Mouse (Mus musculus): ENCODE data around the gene BC048562. TPM values are rescaled to one million over a fixed set of nuclear protein-coding genes. Genes with fewer than 3 reads are reported as not detected.

The BC048562 gene
- polyA plus RNA-seq, 1 experiment from 2014 or later, result not detected

DNA sequence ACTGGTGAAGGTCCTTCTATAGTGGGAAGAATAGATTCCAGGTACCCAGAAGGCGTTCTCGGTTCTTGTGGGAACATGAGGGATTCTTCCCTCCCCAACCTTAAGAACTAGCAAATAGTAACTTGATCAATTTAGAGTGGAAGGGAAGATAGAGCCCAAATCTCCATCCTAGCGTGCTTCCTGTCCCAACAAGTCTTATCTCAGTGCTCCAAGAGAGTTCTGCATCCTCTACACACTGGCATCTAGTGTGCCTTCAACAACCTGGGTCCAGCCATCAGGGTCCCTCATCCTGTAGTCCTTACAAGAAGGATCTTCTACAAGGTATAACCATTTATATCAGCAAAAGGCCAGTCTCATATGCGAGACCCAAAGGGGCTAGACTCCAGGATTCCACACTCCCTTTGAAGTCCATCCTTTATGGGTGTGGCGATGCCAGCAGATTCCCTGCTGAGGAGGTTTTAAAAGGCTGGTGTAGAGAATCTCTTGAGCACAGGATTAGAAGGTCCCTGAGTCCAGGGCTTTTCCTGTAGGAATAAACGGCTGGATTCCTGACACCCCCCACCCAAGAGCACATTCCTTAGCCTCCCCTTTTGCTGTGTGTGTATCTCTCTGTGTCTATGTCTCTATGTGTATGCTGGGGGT lies 15.4 kb downstream of the BC048562 start:
- peak overlapping the region; percentile 79 for H3K27ac ChIP-seq
- 50% methylated on average over 6 of the region's 6 CpGs for WGBS (ENCODE audit: insufficient replicate concordance)
- H3K4me2 ChIP-seq, result peak overlapping the region; percentile 98
- peak overlapping the region; percentile 68 for H3K4me3 ChIP-seq
- peak overlapping the region; percentile 73 for H3K9ac ChIP-seq
- H3K27me3 ChIP-seq (replicated peaks), result no peaks in the 10 kb centered on the region
- peaks cover 17% of the 10 kb centered on the region for H3K36me3 ChIP-seq
- peaks cover 65% of the 10 kb centered on the region for H3K4me1 ChIP-seq
- no peaks in the 10 kb centered on the region for H3K9me3 ChIP-seq (replicated peaks)
- no peak for ATAC-seq

DNA sequence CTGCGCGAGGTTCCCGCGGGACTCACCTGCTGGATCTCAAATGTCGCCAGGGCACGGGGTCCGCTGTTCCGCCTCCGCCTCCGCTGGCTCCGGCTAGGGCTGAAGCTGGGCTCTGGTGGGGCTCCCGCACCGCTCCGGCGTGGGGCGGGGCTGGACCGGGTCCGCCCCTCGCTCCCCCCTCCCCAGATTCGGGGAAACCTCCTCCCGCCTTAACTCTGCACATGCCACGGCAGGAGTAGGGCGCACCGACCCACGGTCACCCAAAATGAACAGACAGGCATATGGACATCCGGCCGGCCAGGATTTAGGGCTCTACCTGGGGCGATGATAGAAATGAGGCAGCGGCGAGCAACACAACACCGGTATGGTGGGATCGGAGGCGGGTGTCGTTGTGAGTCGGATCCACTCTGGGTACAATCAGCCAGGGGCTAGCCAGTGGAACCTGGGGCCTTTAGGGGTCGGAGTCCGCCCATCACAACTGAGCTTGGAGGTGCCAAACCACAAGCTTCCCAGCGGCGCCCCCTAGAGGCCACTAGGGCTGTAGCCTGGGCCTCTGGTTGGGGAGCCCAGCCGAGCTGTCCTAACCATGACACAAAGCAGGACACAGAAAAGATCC lies 16.1 kb downstream of the BC048562 start:
- peak; percentile 81 for ATAC-seq
- Histone ChIP-seq H3K4me1 (peaks cover 67% of the 10 kb centered on the region), H3K36me3 (peaks cover 17% of the 10 kb centered on the region), H3K27me3 (replicated peaks) (no peaks in the 10 kb centered on the region), H3K9ac (peak overlapping the region; percentile 73), H3K9me3 (replicated peaks) (no peaks in the 10 kb centered on the region), H3K4me2 (peak overlapping the region; percentile 98), H3K27ac (peak overlapping the region; percentile 79), H3K4me3 (peak overlapping the region; percentile 68)
- WGBS (ENCODE audit: insufficient replicate concordance), result under 1% methylated on average over 40 of the region's 40 CpGs

DNA sequence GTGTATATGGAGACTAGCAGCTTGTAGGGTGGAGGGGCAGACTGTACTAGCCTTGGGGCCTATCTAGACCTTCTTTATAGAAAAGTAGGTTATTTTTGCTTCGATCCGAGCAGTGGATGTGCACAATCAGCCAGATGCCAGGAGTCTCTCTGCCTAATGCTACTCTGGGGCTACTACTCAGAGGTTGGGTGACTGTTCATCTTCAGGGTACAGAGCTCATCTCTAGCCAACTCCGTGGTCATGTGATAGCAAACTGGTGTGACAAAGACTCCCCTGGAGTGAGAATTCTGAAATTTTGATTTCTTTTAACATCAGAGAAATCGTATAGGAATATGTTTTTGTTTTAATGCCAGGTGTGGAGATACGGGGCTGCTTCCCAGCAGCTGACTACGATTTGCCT lies 16.6 kb downstream of the BC048562 start:
- Histone ChIP-seq H3K36me3 (peaks cover 11% of the 10 kb centered on the region), H3K27me3 (replicated peaks) (no peaks in the 10 kb centered on the region), H3K4me3 (peak overlapping the region; percentile 68), H3K9ac (peak overlapping the region; percentile 73), H3K27ac (0 out of 2 replicates have a peak overlapping the region, but pooled peaks have one; percentile 15), H3K4me1 (peaks cover 69% of the 10 kb centered on the region), H3K9me3 (replicated peaks) (no peaks in the 10 kb centered on the region), H3K4me2 (peak overlapping the region; percentile 98)
- 53% methylated on average over 6 of the region's 6 CpGs for WGBS (ENCODE audit: insufficient replicate concordance)
- ATAC-seq, result 0 out of 2 replicates have a peak, but pooled peaks have one; percentile 6

DNA sequence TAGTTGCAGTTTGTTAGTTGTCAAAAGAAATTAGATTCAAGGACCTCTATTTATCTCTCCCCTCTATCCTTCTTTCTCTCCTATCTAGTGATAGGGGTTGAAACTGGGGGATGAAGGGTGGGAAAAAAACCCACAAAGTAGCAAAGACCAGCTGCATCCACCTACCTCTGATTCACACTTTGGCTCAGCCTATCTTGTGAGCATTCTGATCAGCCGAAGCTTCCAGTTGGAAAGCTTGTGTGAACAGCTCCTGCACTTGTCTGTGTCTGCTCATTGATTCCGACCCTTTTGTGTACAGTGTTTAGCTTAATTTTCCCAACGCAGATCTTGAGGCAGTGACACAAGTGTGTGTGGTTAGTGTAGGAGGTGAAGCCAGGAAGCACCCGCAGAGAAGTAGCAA lies 17.2 kb downstream of the BC048562 start:
- H3K4me2 ChIP-seq, result no peak overlapping the region
- H3K9me3 ChIP-seq (replicated peaks), result no peaks in the 10 kb centered on the region
- H3K4me1 ChIP-seq, result peaks cover 72% of the 10 kb centered on the region
- H3K27me3 ChIP-seq (replicated peaks), result no peaks in the 10 kb centered on the region
- H3K36me3 ChIP-seq, result peaks cover 6% of the 10 kb centered on the region
- H3K4me3 ChIP-seq, result no peak overlapping the region
- no peak for ATAC-seq
- no peak overlapping the region for H3K27ac ChIP-seq
- no peak overlapping the region for H3K9ac ChIP-seq
- WGBS (ENCODE audit: insufficient replicate concordance), result 63% methylated on average over 4 of the region's 4 CpGs

DNA sequence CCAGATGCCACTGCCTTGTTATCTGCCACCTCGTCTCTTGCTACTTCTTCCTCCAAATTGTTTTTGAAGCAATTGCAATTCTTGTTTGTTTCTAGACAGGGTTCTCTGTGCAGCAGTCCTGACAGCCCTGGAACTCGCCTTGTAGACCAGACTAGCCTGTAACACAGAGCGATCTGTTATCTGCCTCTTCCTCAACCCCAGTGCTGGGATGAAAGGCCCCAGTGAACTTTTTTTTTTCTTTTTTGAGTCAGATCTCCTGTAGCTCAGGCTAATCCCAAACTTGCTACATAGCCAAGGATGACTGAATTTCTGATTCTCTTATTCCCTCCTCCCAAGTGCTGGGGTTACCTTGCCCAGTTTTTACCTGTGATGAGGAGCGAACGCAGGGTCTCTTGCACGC lies 18.1 kb downstream of the BC048562 start:
- H3K4me1 ChIP-seq, result peaks cover 70% of the 10 kb centered on the region

DNA sequence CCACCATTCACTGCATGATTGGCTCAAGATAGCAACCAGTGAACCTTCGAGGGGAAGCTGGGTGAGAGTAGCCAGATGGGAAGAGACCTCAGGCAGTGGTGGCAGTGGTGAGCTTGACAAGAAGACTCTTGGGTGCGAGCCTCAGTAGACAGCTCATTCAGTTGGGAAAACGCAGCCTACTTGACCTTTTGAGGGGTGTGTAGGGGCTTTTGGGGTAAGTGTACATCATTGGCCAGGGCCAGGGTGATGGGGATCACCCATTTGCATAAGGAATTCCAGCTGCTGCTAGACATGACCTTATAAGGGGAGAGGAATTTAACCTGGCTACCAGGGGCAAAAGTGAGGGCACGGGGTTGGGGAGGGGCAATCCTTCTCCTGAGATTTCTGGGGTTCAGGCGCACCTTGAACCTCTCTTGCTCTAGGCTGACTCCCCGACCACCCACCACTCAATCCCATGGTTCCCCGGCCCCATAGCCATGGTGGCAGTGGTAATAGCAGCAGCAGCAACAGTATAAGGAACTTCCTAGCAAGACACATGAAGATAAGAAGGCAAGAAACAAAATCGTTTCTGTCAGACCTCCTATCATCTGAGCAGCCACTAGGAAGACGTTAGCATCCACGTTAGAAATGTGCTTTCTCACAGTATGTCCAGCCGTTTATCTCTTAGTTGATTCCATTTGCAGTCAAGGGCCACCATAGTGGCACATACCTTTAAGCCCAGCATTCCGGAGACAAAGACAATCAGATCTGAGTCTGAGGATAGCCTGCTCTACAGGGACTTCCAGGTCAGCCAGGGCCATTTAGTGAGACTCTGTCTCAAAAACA lies 19.7 kb downstream of the BC048562 start:
- no peak overlapping the region for H3K9ac ChIP-seq
- H3K9me3 ChIP-seq (replicated peaks), result no peaks in the 10 kb centered on the region
- no peaks in the 10 kb centered on the region for H3K36me3 ChIP-seq
- peak overlapping the region; percentile 36; the same call in 1 of the 2 replicates for H3K27ac ChIP-seq
- H3K4me2 ChIP-seq, result no peak overlapping the region
- no peak overlapping the region for H3K4me3 ChIP-seq
- peaks cover 63% of the 10 kb centered on the region for H3K4me1 ChIP-seq
- ATAC-seq, result no peak
- WGBS (ENCODE audit: insufficient replicate concordance), result 41% methylated on average over 12 of the region's 12 CpGs
- no peaks in the 10 kb centered on the region for H3K27me3 ChIP-seq (replicated peaks)

More for the DNA sequence above, 18.1 kb downstream of the BC048562 start:
- H3K9me3 ChIP-seq (replicated peaks), result no peaks in the 10 kb centered on the region
- ATAC-seq, result no peak
- no peak overlapping the region for H3K9ac ChIP-seq
- 61% methylated on average over 6 of the region's 6 CpGs for WGBS (ENCODE audit: insufficient replicate concordance)
- H3K4me2 ChIP-seq, result no peak overlapping the region
- H3K4me3 ChIP-seq, result no peak overlapping the region
- no peak overlapping the region for H3K27ac ChIP-seq
- H3K36me3 ChIP-seq, result no peaks in the 10 kb centered on the region
- H3K27me3 ChIP-seq (replicated peaks), result no peaks in the 10 kb centered on the region

DNA sequence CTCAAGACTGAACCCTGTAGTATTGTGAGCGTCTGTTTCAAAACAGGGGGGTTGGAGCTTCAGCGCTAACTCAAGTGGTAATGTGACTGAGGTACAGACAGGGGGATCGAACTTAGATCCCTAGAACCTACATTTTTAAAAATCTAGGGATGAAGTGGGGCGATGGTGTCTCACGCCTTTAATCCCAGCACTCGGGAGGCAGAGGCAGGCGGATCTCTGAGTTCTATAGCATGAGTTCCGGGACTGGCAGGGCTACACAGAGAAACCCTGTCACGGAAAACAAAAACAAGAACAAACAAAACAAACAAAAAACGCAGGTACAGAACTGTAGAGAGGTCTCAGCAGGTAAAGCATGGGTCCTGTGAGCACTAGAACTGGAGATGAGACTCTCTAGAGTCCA lies 20.7 kb downstream of the BC048562 start:
- H3K27ac ChIP-seq, result peak overlapping the region; percentile 36; the same call in 1 of the 2 replicates
- H3K27me3 ChIP-seq (replicated peaks), result no peaks in the 10 kb centered on the region
- H3K9me3 ChIP-seq (replicated peaks), result no peaks in the 10 kb centered on the region
- no peaks in the 10 kb centered on the region for H3K36me3 ChIP-seq
- H3K4me3 ChIP-seq, result no peak overlapping the region
- 79% methylated on average over 10 of the region's 10 CpGs for WGBS (ENCODE audit: insufficient replicate concordance)
- no peak overlapping the region for H3K9ac ChIP-seq
- no peak overlapping the region for H3K4me2 ChIP-seq
- H3K4me1 ChIP-seq, result peaks cover 63% of the 10 kb centered on the region
- ATAC-seq, result no peak

DNA sequence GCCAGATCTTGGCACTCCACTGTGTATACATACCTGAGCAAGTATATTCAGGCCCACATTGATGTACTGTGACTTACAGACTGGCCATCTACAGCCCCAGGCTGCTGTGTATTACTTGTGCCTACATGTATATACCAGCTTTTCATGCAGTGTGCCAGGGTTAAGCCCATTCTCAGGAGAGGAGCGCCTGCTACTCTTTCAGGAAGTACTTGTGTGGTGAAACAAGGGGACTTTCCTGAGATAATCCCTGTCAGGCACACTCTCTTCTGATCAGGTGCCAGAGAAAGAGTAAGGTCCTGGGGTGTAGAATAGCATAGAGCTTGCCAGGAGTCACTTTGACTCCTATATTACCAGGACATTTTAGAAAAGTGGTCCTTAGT lies 23.6 kb downstream of the BC048562 start:
- 0 out of 2 replicates have a peak overlapping the region, but pooled peaks have one; percentile 90 for H3K9ac ChIP-seq
- peaks cover 45% of the 10 kb centered on the region for H3K4me1 ChIP-seq
- WGBS (ENCODE audit: insufficient replicate concordance), result 91% methylated on average over 1 of the region's 1 CpGs
- H3K4me3 ChIP-seq, result peak overlapping the region; percentile 84
- peak overlapping the region; percentile 84 for H3K27ac ChIP-seq
- no peaks in the 10 kb centered on the region for H3K9me3 ChIP-seq (replicated peaks)
- no peaks in the 10 kb centered on the region for H3K27me3 ChIP-seq (replicated peaks)
- peaks cover 27% of the 10 kb centered on the region for H3K36me3 ChIP-seq
- 0 out of 2 replicates have a peak, but pooled peaks have one; percentile 13 for ATAC-seq
- peak overlapping the region; percentile 91 for H3K4me2 ChIP-seq

DNA sequence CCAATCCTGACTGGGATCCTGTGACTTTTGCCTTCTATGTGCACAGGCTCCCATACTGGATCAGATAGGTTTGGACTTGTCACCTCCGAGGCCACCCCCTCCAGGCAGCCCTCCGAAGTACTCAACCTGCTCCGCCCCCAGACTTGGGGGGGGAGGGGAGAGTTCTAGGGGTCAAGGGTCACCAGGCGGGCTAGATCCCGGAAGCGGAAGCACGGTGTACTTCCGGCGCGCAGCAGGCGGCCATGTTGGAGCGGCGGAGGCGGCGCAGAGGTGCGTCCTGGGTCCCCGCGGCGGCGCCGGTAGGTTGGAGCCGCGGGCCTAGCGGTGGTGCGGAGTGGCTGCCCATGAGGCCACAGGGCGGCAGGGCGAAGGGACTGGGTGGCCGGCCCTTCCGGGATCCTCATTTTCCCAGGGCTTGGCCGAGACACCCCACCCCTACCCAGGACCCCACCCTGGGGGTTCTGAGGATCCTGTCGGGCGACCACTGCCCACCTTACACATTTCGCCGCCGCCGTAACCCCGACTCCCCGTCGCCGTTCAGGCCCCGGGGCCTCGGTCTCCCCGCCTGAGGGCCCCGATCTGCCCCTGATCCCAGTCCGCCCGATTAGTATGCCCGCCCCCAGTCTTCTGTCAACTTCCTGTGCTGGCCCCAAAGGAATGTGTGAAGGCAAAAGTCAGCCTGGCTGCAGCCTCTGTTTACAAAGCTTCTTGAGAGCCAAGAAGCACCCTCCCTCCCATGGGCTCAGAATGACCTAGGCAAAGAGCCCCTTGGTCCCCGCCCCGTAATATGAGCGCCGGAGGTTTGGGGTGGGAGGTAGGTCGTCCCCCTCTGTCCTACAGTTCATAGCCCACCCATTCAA lies 24.3 kb downstream of the BC048562 start, which contains the start of gene Ccdc71:
Gene Ccdc71 (plus strand): TSS at position 209 of the 860 bp plus-strand sequence.
- ATAC-seq, result peak; percentile 79
- H3K27ac ChIP-seq, result peak within 1 kb of the TSS; percentile 84
- H3K4me3 ChIP-seq, result peak within 1 kb of the TSS; percentile 84
- peak within 1 kb of the TSS; percentile 90 for H3K9ac ChIP-seq
- H3K36me3 ChIP-seq, result peaks cover 34% of the 10 kb centered on the region
- H3K4me2 ChIP-seq, result peak within 1 kb of the TSS; percentile 91
- peaks cover 42% of the 10 kb centered on the region for H3K4me1 ChIP-seq
- H3K9me3 ChIP-seq (replicated peaks), result no peaks in the 10 kb centered on the region
- WGBS (ENCODE audit: insufficient replicate concordance), result under 1% methylated on average over 46 of the region's 52 CpGs
- H3K27me3 ChIP-seq (replicated peaks), result no peaks in the 10 kb centered on the region

DNA sequence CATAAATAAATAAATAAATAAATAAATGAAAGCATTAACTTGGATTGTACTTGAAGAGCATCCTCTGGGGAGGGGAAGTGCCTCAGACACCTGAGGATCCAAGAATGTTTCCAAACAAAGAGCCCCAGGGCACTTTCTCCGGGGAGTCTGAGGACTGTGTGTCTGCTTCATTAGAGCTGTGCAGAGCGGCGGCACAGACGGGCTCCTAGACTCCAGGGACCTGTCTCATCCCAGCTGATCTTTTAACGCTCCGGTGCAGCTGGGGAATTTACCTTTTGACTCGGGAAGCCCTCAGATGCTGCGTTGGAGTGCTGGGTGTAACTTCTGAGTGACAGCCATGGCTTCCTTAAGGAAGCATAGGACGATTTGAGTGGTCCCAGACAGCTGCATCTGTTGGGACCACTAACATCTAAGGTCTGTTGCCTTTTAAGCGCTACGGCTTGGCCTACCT lies 24.9 kb downstream of the BC048562 start, which contains the start of gene Klhdc8b:
Gene Klhdc8b (minus strand): TSS at position 401 of the 451 bp plus-strand sequence.
- H3K4me3 ChIP-seq, result peak within 1 kb of the TSS; percentile 84
- H3K4me2 ChIP-seq, result peak within 1 kb of the TSS; percentile 91
- peak within 1 kb of the TSS; percentile 84 for H3K27ac ChIP-seq
- H3K9me3 ChIP-seq (replicated peaks), result no peaks in the 10 kb centered on the region
- H3K9ac ChIP-seq, result peak within 1 kb of the TSS; percentile 90
- no peaks in the 10 kb centered on the region for H3K27me3 ChIP-seq (replicated peaks)
- no peak for ATAC-seq
- peaks cover 36% of the 10 kb centered on the region for H3K4me1 ChIP-seq
- peaks cover 39% of the 10 kb centered on the region for H3K36me3 ChIP-seq
- 27% methylated on average over 11 of the region's 11 CpGs for WGBS (ENCODE audit: insufficient replicate concordance)

DNA sequence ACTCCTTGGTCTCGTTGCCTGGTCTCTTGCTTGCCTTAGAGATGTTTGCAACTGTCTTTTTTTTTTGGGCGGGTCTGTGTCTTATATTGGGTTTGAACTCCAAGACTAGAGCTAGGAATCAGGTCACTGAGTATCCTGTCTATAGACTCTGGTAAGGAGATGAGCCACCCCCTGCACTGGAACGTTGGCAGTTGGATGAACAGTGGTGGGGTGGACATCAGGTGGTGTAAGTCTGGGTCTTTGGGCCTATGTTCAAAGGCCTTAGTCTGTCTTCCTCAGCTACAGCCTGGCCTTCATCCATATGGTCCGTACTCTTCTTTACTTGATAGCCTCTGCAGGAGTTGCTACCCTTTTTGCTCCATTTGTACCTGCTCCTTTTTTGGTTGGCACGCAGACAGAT lies 25.4 kb downstream of the BC048562 start:
- Histone ChIP-seq H3K36me3 (peaks cover 42% of the 10 kb centered on the region), H3K4me1 (peaks cover 31% of the 10 kb centered on the region), H3K27ac (no peak overlapping the region), H3K9me3 (replicated peaks) (no peaks in the 10 kb centered on the region), H3K4me3 (peak overlapping the region; percentile 84), H3K9ac (peak overlapping the region; percentile 90), H3K27me3 (replicated peaks) (no peaks in the 10 kb centered on the region), H3K4me2 (peak overlapping the region; percentile 91)
- WGBS (ENCODE audit: insufficient replicate concordance), result 84% methylated on average over 5 of the region's 5 CpGs
- no peak for ATAC-seq

Measured in liver, embryonic 12.5 days (tissue).